14 mouse cellular contexts compared by ENCODE assay signal in the genomic region with DNA sequence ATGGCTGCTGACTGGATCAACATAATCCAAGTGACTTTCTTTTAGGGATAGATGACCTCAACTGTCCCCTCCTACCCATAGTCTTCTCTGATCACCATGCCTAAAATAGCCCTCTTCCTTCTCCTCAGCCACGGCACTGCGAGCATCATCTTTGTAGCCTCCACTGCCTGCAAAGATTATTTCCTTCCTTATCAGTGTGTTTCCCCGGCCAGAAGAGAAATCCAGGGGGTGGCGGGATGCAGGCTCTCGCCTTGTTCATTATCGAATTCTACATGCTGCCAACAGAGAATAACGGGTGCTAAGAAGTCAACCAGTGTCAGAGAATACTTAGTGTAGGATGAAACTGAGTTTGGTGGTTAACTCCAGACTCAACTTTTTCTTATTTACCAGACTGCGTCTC.
DNase-seq lines count a peak whose midpoint lies in the region; ATAC-seq and TF ChIP-seq lines count a peak whose summit lies in the region.
"Had no signal": no experiment of that assay in that cellular context is flagged by ENCODE, and none has a peak within 500 bp of the region (broad histone marks: within the 10 kb centered on the region; RNA-seq: fewer than 3 reads in every experiment).

No protein-coding gene starts in this region.

- DNase-seq in lung, embryonic 14.5 days, result peak; percentile 37
- no peak for DNase-seq in lung, postnatal 36 days
- peak; percentile 43 for DNase-seq in liver
- no peak for DNase-seq in urinary bladder, postnatal 25 days (ENCODE audit: low spot score)
- DNase-seq in kidney, adult 2 months, result no peak
- no peak for DNase-seq in frontal cortex, postnatal 25 days (ENCODE audit: low spot score in 2 of 2)
- DNase-seq: cerebellum, adult 11 months had no signal

- no peak overlapping the region for H3K4me3 ChIP-seq in lung, embryonic 14.5 days (ENCODE audit: low read depth, low read length)
- H3K4me3 ChIP-seq in heart, embryonic 13.5 days, result peak overlapping the region; percentile 28
- H3K4me3 ChIP-seq in small intestine, adult 2 months (ENCODE audit: low read depth, low read length), result no peak overlapping the region
- no peak overlapping the region for H3K4me3 ChIP-seq in kidney, adult 2 months (ENCODE audit: insufficient read depth, low read depth, low read length)
- H3K4me3 ChIP-seq: embryonic facial prominence, embryonic 15.5 days; forebrain, embryonic 12.5 days; limb, embryonic 13.5 days; midbrain, embryonic 10.5 days had no signal

- H3K9ac ChIP-seq in lung, embryonic 14.5 days, result no peak overlapping the region
- H3K9ac ChIP-seq in heart, embryonic 13.5 days, result 0 out of 2 replicates have a peak overlapping the region, but pooled peaks have one; percentile 2
- H3K9ac ChIP-seq: embryonic facial prominence, embryonic 15.5 days; forebrain, embryonic 12.5 days; limb, embryonic 13.5 days had no signal

- WGBS in lung, embryonic 14.5 days, result 30% methylated on average over 8 of the region's 8 CpGs
- 10% methylated on average over 8 of the region's 8 CpGs for WGBS in heart, embryonic 13.5 days
- WGBS in small intestine, adult 2 months, result 57% methylated on average over 8 of the region's 8 CpGs
- 65% methylated on average over 8 of the region's 8 CpGs for WGBS in kidney, adult 2 months

- no peaks in the 10 kb centered on the region for H3K9me3 ChIP-seq in lung, embryonic 14.5 days (ENCODE audit: low read depth, low read length)
- no peaks in the 10 kb centered on the region for H3K9me3 ChIP-seq in heart, embryonic 13.5 days
- H3K9me3 ChIP-seq: embryonic facial prominence, embryonic 15.5 days; forebrain, embryonic 12.5 days; limb, embryonic 13.5 days; midbrain, embryonic 10.5 days had no signal

- peak; percentile 21; the same call in 1 of the 2 replicates for ATAC-seq in lung, embryonic 14.5 days (ENCODE audit: insufficient read depth)
- ATAC-seq in heart, embryonic 13.5 days (ENCODE audit: extremely low read depth, insufficient number of reproducible peaks, low FRiP score, low TSS enrichment), result no peak
- ATAC-seq: activated CD4-positive, CD25-positive, alpha-beta regulatory T cell, adult 4 months had no signal

- TF ChIP-seq CTCF in lung, embryonic 14.5 days (IDR thresholded peaks at IDR 0.05; ENCODE audit: low read depth), result no peak
- TF ChIP-seq CTCF in small intestine, adult 2 months (IDR thresholded peaks at IDR 0.05; ENCODE audit: extremely low read depth, insufficient read length, insufficient replicate concordance, low read depth, low read length), result no peak
- TF ChIP-seq CTCF in kidney, adult 2 months (conservative IDR thresholded peaks at IDR 0.05; ENCODE audit: insufficient read depth, insufficient read length, low read depth, low read length), result no peak

- no peaks in the 10 kb centered on the region for H3K27me3 ChIP-seq in lung, embryonic 14.5 days (ENCODE audit: insufficient read depth, low read length)
- no peaks in the 10 kb centered on the region for H3K27me3 ChIP-seq in heart, embryonic 13.5 days (replicated peaks)
- no peaks in the 10 kb centered on the region for H3K27me3 ChIP-seq in small intestine, adult 2 months (ENCODE audit: control insufficient read depth, insufficient read depth, low read length)
- no peaks in the 10 kb centered on the region for H3K27me3 ChIP-seq in kidney, adult 2 months (replicated peaks; ENCODE audit: control insufficient read depth, insufficient read depth, low read length)
- H3K27me3 ChIP-seq: embryonic facial prominence, embryonic 15.5 days; forebrain, embryonic 12.5 days; limb, embryonic 13.5 days had no signal

- peaks cover 2% of the 10 kb centered on the region; the same call in 1 of the 2 replicates for H3K4me1 ChIP-seq in lung, embryonic 14.5 days (ENCODE audit: insufficient read depth)
- peaks cover 20% of the 10 kb centered on the region for H3K4me1 ChIP-seq in heart, embryonic 13.5 days
- H3K4me1 ChIP-seq in small intestine, adult 2 months (ENCODE audit: control insufficient read depth, insufficient read depth, insufficient read length, low read length), result no peaks in the 10 kb centered on the region; the same call in 1 of the 2 replicates
- H3K4me1 ChIP-seq in kidney, adult 2 months (ENCODE audit: control insufficient read depth, insufficient read depth, low read length), result no peaks in the 10 kb centered on the region
- H3K4me1 ChIP-seq: forebrain, embryonic 12.5 days; midbrain, embryonic 10.5 days had no signal

- H3K4me2 ChIP-seq in lung, embryonic 14.5 days, result peak overlapping the region; percentile 38; the same call in 1 of the 2 replicates
- H3K4me2 ChIP-seq in heart, embryonic 13.5 days, result peak overlapping the region; percentile 61
- H3K4me2 ChIP-seq: embryonic facial prominence, embryonic 15.5 days; forebrain, embryonic 12.5 days; limb, embryonic 13.5 days had no signal

- H3K36me3 ChIP-seq in lung, embryonic 14.5 days (ENCODE audit: insufficient read depth), result no peaks in the 10 kb centered on the region
- H3K36me3 ChIP-seq in heart, embryonic 13.5 days, result no peaks in the 10 kb centered on the region
- no peaks in the 10 kb centered on the region for H3K36me3 ChIP-seq in small intestine, adult 2 months (ENCODE audit: control insufficient read depth, insufficient read depth, low read length)
- no peaks in the 10 kb centered on the region for H3K36me3 ChIP-seq in kidney, adult 2 months (ENCODE audit: control insufficient read depth, insufficient read depth, low read length)
- H3K36me3 ChIP-seq: embryonic facial prominence, embryonic 15.5 days; forebrain, embryonic 12.5 days; limb, embryonic 13.5 days; midbrain, embryonic 10.5 days had no signal

- peak overlapping the region; percentile 27 for H3K27ac ChIP-seq in lung, embryonic 14.5 days (ENCODE audit: low read depth)
- peak overlapping the region; percentile 10; the same call in 1 of the 2 replicates for H3K27ac ChIP-seq in heart, embryonic 13.5 days (replicated peaks)
- H3K27ac ChIP-seq in small intestine, adult 2 months (ENCODE audit: insufficient read depth, low read depth, low read length), result peak overlapping the region; percentile 17
- H3K27ac ChIP-seq in kidney, adult 2 months (ENCODE audit: insufficient read depth, low read depth, low read length), result no peak overlapping the region
- H3K27ac ChIP-seq: forebrain, embryonic 12.5 days; limb, embryonic 13.5 days; midbrain, embryonic 10.5 days had no signal

- no peak for TF ChIP-seq POLR2A in small intestine, adult 2 months (IDR thresholded peaks at IDR 0.05; ENCODE audit: low read depth, low read length)
- TF ChIP-seq POLR2A in kidney, adult 2 months (IDR thresholded peaks at IDR 0.05; ENCODE audit: low read depth, low read length), result no peak

Comparison
In these comparisons a context has a peak if more than half of its experiments do, and no peak if none do; other contexts are left out.
1. DNase-seq: peak in lung, embryonic 14.5 days (single experiment) and liver (single experiment); none in lung, postnatal 36 days (single experiment), urinary bladder, postnatal 25 days (single experiment), kidney, adult 2 months (single experiment) and frontal cortex, postnatal 25 days (0 of 2).